Mouse (Mus musculus) limb, embryonic 15.5 days (tissue): ENCODE results near the gene Retreg1. TPM values are rescaled to one million over a fixed set of nuclear protein-coding genes. Genes with fewer than 3 reads are reported as not detected.

Source experiments
- ATAC-seq: fragments of 200-750 bp; cut with Nextera tagmentation; 2 replicates; pipeline ENCODE4 v1.8.0; 2017; ENCODE audit warnings: low read depth, moderate TSS enrichment; ENCODE audit not compliant: insufficient number of reproducible peaks, low FRiP score, low TSS enrichment
- H3K27ac ChIP-seq: fragments of 300-500 bp; sonication (generic); 2 replicates; pipeline ENCODE4 v1.5.1; 2015; ENCODE audit warnings: moderate library complexity, mild to moderate bottlenecking, inconsistent platforms
- H3K27me3 ChIP-seq: fragments of 300-500 bp; sonication (generic); 2 replicates; pipeline ENCODE4 v1.6.1; 2015; ENCODE audit warnings: inconsistent platforms
- H3K36me3 ChIP-seq: fragments of 300-500 bp; sonication (generic); 2 replicates; pipeline ENCODE4 v1.6.1; 2015; ENCODE audit warnings: inconsistent platforms
- H3K4me1 ChIP-seq: fragments of 300-500 bp; sonication (generic); 2 replicates; pipeline ENCODE4 v1.6.1; 2015; ENCODE audit warnings: inconsistent platforms
- H3K4me2 ChIP-seq: fragments of 300-500 bp; sonication (generic); 2 replicates; pipeline ENCODE4 v1.6.1; 2015; ENCODE audit warnings: mild to moderate bottlenecking, inconsistent platforms
- H3K4me3 ChIP-seq: fragments of 300-500 bp; sonication (generic); 2 replicates; pipeline ENCODE4 v1.5.1; 2015; ENCODE audit warnings: mild to moderate bottlenecking, inconsistent platforms
- H3K9ac ChIP-seq: fragments of 300-500 bp; sonication (generic); 2 replicates; pipeline ENCODE4 v1.6.1; 2015; ENCODE audit warnings: inconsistent platforms
- H3K9me3 ChIP-seq: fragments of 300-500 bp; sonication (generic); 2 replicates; pipeline ENCODE4 v1.6.1; 2016; ENCODE audit warnings: inconsistent platforms
- WGBS: fragments of 180-500 bp; shearing (Covaris S2); methylation state at CpG from one replicate; pipeline ENCODE4 v1.1.7; 2015; 5-methylcytosine and 5-hydroxymethylcytosine counted together
- polyA plus RNA-seq: library from polyadenylated mRNA; unstranded; fragments of >200 nt; fragmentation: Nextera tagmentation; extraction: Ambion mirVana; gene quantifications from 2 replicates; pipeline ENCODE4 v1.2.1, GENCODE M21; 2015

Retreg1 gene
- polyA plus RNA-seq, 1 experiment from 2014 or later, result 5.1 TPM

DNA sequence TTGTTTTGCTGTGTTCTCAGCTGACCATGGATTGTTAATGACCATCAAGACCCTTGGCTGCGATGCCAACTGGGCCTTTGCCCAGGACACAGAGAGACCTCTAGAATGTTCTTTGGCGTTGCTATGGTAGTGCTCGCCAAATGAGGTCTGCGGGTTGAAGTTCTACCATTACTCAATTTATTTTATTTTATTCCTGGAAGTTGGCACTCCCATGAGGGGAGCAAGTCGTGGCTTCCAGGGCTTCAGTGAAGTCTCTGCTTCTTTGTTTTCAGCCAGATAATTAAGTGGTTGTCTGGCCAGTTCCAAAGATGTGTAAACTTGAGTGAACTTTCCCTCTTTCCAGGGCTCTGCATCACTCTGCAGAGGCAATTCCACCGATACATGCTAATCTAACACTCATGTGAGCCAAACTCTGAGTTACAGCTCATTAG is 43.6 kb downstream of the Retreg1 start:
- Histone ChIP-seq H3K27ac (no peak overlapping the region), H3K4me2 (no peak overlapping the region), H3K9ac (no peak overlapping the region), H3K9me3 (no peaks in the 10 kb centered on the region), H3K36me3 (no peaks in the 10 kb centered on the region), H3K4me3 (no peak overlapping the region), H3K4me1 (peaks cover 5% of the 10 kb centered on the region; the same call in 1 of the 2 replicates), H3K27me3 (no peaks in the 10 kb centered on the region)
- WGBS, result 73% methylated on average over 6 of the region's 6 CpGs
- ATAC-seq, result no peak

DNA sequence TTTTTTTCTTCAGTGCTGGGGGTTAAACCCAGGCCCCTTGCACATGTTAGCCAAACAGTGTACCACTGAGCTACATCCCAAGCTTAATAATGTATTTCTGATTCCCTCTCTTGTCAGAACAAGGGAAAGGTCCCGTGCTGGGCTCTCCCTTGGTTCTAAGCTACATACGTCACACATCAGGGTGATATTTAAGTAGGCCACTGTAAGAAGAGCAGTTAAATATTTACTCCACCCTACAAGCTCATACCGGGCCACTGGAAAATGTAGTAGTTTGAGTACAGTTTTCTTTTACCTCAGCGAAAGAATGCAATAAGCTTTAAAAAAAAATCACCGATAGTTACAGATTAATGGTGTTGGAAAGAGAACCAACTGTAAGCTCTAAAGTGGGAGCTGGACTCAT is 46.9 kb downstream of the Retreg1 start:
- Histone ChIP-seq H3K4me3 (no peak overlapping the region), H3K9me3 (no peaks in the 10 kb centered on the region), H3K36me3 (no peaks in the 10 kb centered on the region), H3K4me2 (no peak overlapping the region), H3K27ac (no peak overlapping the region), H3K4me1 (no peaks in the 10 kb centered on the region), H3K9ac (no peak overlapping the region), H3K27me3 (no peaks in the 10 kb centered on the region)
- 85% methylated on average over 5 of the region's 5 CpGs for WGBS
- no peak for ATAC-seq

DNA sequence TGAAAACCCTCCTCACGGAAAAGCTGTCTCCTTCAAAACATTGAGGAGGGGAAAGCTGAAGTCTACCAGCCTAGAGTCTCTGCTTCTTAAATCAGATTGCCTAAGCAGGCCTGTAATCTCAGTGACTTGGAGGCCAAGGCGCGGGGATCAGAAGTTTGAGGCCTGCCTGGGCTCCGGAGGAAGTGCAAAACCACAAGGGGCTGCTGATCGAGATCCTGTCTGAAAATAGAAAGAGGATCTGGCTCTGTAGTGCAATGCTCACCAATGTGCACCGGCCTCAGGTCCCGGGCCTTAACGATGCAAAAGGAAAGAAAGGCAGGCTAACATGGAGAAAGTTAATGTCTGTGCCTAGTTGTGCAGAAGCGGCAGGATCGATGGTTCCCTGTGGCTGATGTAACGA is 48.6 kb downstream of the Retreg1 start:
- H3K4me2 ChIP-seq, result no peak overlapping the region
- no peaks in the 10 kb centered on the region for H3K9me3 ChIP-seq
- H3K9ac ChIP-seq, result no peak overlapping the region
- no peaks in the 10 kb centered on the region for H3K36me3 ChIP-seq
- no peaks in the 10 kb centered on the region for H3K27me3 ChIP-seq
- no peak for ATAC-seq
- no peak overlapping the region for H3K4me3 ChIP-seq
- H3K27ac ChIP-seq, result no peak overlapping the region
- H3K4me1 ChIP-seq, result no peaks in the 10 kb centered on the region
- WGBS, result 55% methylated on average over 11 of the region's 11 CpGs

DNA sequence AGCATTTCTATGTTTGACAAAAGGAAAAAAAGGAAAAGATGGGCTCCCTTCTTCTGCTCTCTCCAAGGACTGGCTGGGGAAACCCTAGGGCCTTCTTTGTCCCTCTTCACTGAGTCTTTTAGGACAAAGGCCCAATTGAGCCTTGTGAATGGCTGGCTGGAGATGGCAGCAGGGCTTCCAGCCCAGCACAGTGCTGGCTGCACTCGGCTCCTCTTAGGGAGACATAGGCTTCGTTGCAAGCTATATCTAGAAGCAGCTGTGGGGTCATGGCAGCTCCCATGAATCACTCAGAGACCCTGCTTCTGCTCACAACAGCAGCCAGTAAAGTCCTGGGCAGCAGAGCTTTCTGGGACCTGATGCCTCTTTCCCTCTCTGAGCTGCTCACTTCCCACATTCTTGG is 50.3 kb downstream of the Retreg1 start:
- no peak for ATAC-seq
- no peak overlapping the region for H3K4me2 ChIP-seq
- no peak overlapping the region for H3K9ac ChIP-seq
- H3K4me3 ChIP-seq, result no peak overlapping the region
- H3K9me3 ChIP-seq, result no peaks in the 10 kb centered on the region
- H3K27me3 ChIP-seq, result no peaks in the 10 kb centered on the region
- H3K36me3 ChIP-seq, result no peaks in the 10 kb centered on the region
- H3K27ac ChIP-seq, result no peak overlapping the region
- WGBS, result 48% methylated on average over 2 of the region's 2 CpGs
- no peaks in the 10 kb centered on the region for H3K4me1 ChIP-seq

- Histone ChIP-seq H3K4me3 (no peak overlapping the region), H3K4me2 (no peak overlapping the region), H3K4me1 (no peaks in the 10 kb centered on the region), H3K27ac (no peak overlapping the region), H3K9me3 (no peaks in the 10 kb centered on the region), H3K27me3 (no peaks in the 10 kb centered on the region), H3K36me3 (no peaks in the 10 kb centered on the region), H3K9ac (no peak overlapping the region)
- 87% methylated on average over 4 of the region's 4 CpGs for WGBS
- ATAC-seq, result no peak
Measured at GRCm38 (mm10) chr15:25896783-25897182, 53.8 kb downstream of the Retreg1 start.

GRCm38 (mm10) chr15:25897617-25898016 is 54.6 kb downstream of the Retreg1 start:
- H3K9ac ChIP-seq, result no peak overlapping the region
- H3K4me3 ChIP-seq, result no peak overlapping the region
- no peak overlapping the region for H3K27ac ChIP-seq
- no peak for ATAC-seq
- no peaks in the 10 kb centered on the region for H3K4me1 ChIP-seq
- H3K4me2 ChIP-seq, result no peak overlapping the region
- H3K27me3 ChIP-seq, result no peaks in the 10 kb centered on the region
- H3K36me3 ChIP-seq, result no peaks in the 10 kb centered on the region
- H3K9me3 ChIP-seq, result no peaks in the 10 kb centered on the region
- WGBS, result 67% methylated on average over 12 of the region's 12 CpGs

DNA sequence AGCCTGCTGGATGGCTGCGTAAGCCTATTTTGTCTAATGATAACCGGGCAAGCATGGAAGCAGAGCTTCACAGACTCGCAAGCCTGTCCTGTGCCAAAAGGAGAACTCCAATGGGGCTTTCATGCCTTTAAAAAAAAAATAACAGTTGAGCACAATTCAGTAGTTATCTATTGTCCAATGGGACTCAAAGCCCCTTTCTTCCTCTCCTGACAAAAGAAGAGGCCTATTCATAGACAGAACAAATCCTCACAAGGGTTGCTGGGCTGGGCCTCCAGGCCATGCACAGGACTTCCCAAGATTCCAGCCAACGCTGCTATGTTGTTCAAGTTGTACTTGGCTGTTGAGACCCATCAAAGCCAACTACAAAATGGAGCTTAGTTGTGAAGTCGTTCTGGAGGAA is 56.0 kb downstream of the Retreg1 start:
- no peak overlapping the region for H3K4me2 ChIP-seq
- H3K9me3 ChIP-seq, result no peaks in the 10 kb centered on the region
- H3K4me1 ChIP-seq, result no peaks in the 10 kb centered on the region
- no peaks in the 10 kb centered on the region for H3K36me3 ChIP-seq
- no peak for ATAC-seq
- no peak overlapping the region for H3K4me3 ChIP-seq
- no peak overlapping the region for H3K27ac ChIP-seq
- no peak overlapping the region for H3K9ac ChIP-seq
- WGBS, result 66% methylated on average over 5 of the region's 5 CpGs
- H3K27me3 ChIP-seq, result no peaks in the 10 kb centered on the region

- no peak for ATAC-seq
- WGBS, result 13% methylated on average over 7 of the region's 7 CpGs
- Histone ChIP-seq H3K4me3 (no peak overlapping the region), H3K4me1 (peaks cover 2% of the 10 kb centered on the region; the same call in 1 of the 2 replicates), H3K4me2 (no peak overlapping the region), H3K27ac (no peak overlapping the region), H3K9me3 (no peaks in the 10 kb centered on the region), H3K27me3 (no peaks in the 10 kb centered on the region), H3K36me3 (no peaks in the 10 kb centered on the region), H3K9ac (no peak overlapping the region)
Measured at GRCm38 (mm10) chr15:25900540-25900939, 57.6 kb downstream of the Retreg1 start.

GRCm38 (mm10) chr15:25902931-25903615 is 60.1 kb downstream of the Retreg1 start:
- H3K9me3 ChIP-seq, result no peaks in the 10 kb centered on the region
- H3K4me3 ChIP-seq, result no peak overlapping the region
- no peak for ATAC-seq
- no peak overlapping the region for H3K9ac ChIP-seq
- H3K36me3 ChIP-seq, result no peaks in the 10 kb centered on the region
- no peaks in the 10 kb centered on the region for H3K27me3 ChIP-seq
- peaks cover 4% of the 10 kb centered on the region; the same call in 1 of the 2 replicates for H3K4me1 ChIP-seq
- no peak overlapping the region for H3K27ac ChIP-seq
- no peak overlapping the region for H3K4me2 ChIP-seq
- 85% methylated on average over 15 of the region's 15 CpGs for WGBS

DNA sequence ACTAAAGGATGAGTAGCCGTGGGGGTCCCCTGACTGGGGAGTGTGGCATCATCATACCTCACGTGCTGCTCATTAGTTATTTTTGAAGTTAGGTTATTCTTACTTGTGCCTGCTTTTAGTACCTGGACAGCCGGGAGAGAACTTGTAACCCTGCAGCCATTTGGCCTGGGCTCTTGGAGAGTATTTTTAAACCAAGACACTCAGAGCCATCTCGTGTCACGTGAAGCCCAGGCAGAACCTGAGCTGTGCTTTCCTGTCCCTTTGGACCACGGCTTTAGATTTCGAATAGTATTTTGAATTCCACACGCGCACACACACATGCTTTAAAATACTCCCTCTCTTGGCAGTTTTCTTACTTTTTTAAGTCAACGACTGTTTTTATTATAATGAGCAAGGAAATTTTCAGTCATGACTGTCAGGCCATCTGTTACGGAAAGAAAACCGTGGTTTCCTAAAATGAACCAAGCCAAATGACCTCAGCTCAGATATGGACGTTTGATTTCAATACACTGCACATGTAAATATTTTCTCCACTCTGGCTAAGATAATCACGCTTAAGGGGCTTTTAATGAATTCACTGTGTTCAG is 61.5 kb downstream of the Retreg1 start:
- 56% methylated on average over 14 of the region's 14 CpGs for WGBS
- no peak for ATAC-seq

GRCm38 (mm10) chr15:25909783-25910494 is 67.0 kb downstream of the Retreg1 start:
- Histone ChIP-seq H3K9ac (no peak overlapping the region), H3K36me3 (no peaks in the 10 kb centered on the region), H3K4me1 (0 out of 2 replicates have a peak, but pooled peaks cover 2% of the 10 kb centered on the region), H3K27ac (no peak overlapping the region), H3K27me3 (no peaks in the 10 kb centered on the region), H3K9me3 (no peaks in the 10 kb centered on the region), H3K4me2 (no peak overlapping the region), H3K4me3 (no peak overlapping the region)
- WGBS, result 84% methylated on average over 11 of the region's 11 CpGs
- ATAC-seq, result no peak

More for the DNA sequence above, 61.5 kb downstream of the Retreg1 start:
- H3K36me3 ChIP-seq, result no peaks in the 10 kb centered on the region
- H3K27ac ChIP-seq, result no peak overlapping the region
- H3K4me1 ChIP-seq, result peaks cover 4% of the 10 kb centered on the region; the same call in 1 of the 2 replicates
- no peak overlapping the region for H3K9ac ChIP-seq
- no peaks in the 10 kb centered on the region for H3K9me3 ChIP-seq
- H3K27me3 ChIP-seq, result no peaks in the 10 kb centered on the region
- no peak overlapping the region for H3K4me2 ChIP-seq
- H3K4me3 ChIP-seq, result no peak overlapping the region

GRCm38 (mm10) chr15:25910495-25910865 is 67.5 kb downstream of the Retreg1 start:
- WGBS, result 21% methylated on average over 1 of the region's 1 CpGs
- H3K9ac ChIP-seq, result no peak overlapping the region

More at GRCm38 (mm10) chr15:25910495-25910865, 67.5 kb downstream of the Retreg1 start:
- no peak overlapping the region for H3K4me2 ChIP-seq
- 0 out of 2 replicates have a peak, but pooled peaks cover 6% of the 10 kb centered on the region for H3K4me1 ChIP-seq
- no peaks in the 10 kb centered on the region for H3K9me3 ChIP-seq
- no peaks in the 10 kb centered on the region for H3K36me3 ChIP-seq
- no peaks in the 10 kb centered on the region for H3K27me3 ChIP-seq
- H3K4me3 ChIP-seq, result no peak overlapping the region
- H3K27ac ChIP-seq, result no peak overlapping the region
- ATAC-seq, result no peak
